Mouse (Mus musculus): ENCODE results near the gene Rasal2. TPM values are rescaled to one million over a fixed set of nuclear protein-coding genes. Genes with fewer than 3 reads are reported as not detected.
"Not testable (repeated sequence)": the region's sequence is repeated elsewhere in the genome, so short reads cannot be mapped to it uniquely, and the experiment has no call there.

The Rasal2 gene
- polyA plus RNA-seq, 1 experiment = 13.7 TPM

DNA sequence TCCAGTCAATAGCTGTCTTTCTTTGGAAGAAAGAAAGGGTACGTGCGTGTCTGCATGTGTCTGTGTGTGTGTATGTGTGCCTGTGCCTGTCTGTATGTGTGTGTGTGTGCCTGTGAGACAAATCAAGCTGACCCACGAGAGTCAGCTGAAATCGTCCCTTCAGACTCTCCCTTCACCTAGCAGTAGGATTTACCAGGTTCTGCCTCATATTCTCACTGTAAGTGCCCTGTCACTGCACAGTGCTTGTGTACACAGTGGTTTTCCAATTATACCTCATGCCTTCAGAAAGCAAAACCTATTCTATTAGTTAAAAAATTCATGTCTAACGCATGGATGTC lies 168.0 kb downstream of the Rasal2 start:
- Histone ChIP-seq H3K27ac (ENCODE audit: control insufficient read depth, insufficient read depth, low read depth, low read length) (no peak overlapping the region), H3K36me3 (ENCODE audit: control insufficient read depth, insufficient read depth, low read length) (no peaks in the 10 kb centered on the region), H3K4me3 (ENCODE audit: control insufficient read depth, low read depth, low read length) (no peak overlapping the region), H3K27me3 (ENCODE audit: control insufficient read depth, insufficient read depth, low read length) (no peaks in the 10 kb centered on the region), H3K4me1 (ENCODE audit: control insufficient read depth, insufficient read depth, low read length) (no peaks in the 10 kb centered on the region)
- no peak for TF ChIP-seq POLR2A (IDR thresholded peaks at IDR 0.05; ENCODE audit: control insufficient read depth, low read depth, low read length)
- TF ChIP-seq CTCF (IDR thresholded peaks at IDR 0.05; ENCODE audit: control insufficient read depth, insufficient read depth, insufficient replicate concordance, low read depth, low read length) = no peak

DNA sequence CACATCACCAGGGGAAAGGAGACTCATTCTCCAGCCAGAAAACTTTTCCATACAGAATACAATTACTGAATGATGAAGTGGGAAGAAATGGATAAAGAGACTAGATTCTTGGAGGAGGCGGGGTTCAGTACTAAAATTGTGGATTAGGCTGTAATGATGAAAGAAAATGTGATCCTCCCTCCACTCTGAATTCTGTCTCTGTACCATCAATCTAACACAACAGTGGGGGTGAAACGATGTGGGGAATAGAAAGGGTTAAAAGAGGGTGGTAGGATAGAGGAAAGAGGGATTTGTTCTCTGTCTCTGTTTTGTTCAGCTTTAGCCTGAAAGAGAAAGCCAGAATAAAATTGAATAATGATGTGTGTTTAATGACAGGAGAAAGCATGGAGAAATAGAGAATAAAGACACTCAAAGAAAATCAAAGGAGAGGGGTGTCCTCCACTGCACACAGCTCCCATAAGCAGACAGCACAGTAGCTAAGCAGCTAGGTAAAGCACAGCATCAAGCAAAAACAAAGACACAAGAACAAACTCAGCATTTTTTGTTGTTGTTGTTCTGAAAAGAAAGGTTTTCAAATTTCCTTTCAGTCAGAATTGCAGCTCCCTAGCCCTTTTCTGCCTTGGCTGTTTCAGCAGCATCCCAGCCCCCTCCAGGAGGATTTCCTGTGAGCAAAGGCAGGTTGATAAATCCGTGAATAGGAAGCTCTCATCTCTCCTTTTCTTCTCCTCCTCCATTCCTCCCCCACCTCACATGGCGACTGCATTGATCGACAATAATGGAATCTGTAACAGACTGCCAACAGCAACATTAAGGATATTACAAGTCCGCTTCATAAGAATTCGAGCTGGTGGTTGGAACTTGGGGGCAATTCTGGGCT lies 168.6 kb downstream of the Rasal2 start:
- H3K36me3 ChIP-seq (ENCODE audit: control insufficient read depth, insufficient read depth, low read length) = no peaks in the 10 kb centered on the region
- no peaks in the 10 kb centered on the region for H3K4me1 ChIP-seq (ENCODE audit: control insufficient read depth, insufficient read depth, low read length)
- no peak overlapping the region for H3K4me3 ChIP-seq (ENCODE audit: control insufficient read depth, low read depth, low read length)
- H3K27me3 ChIP-seq (ENCODE audit: control insufficient read depth, insufficient read depth, low read length) = no peaks in the 10 kb centered on the region
- H3K27ac ChIP-seq (ENCODE audit: control insufficient read depth, insufficient read depth, low read depth, low read length) = no peak overlapping the region
- TF ChIP-seq POLR2A (IDR thresholded peaks at IDR 0.05; ENCODE audit: control insufficient read depth, low read depth, low read length) (no peak), CTCF (IDR thresholded peaks at IDR 0.05; ENCODE audit: control insufficient read depth, insufficient read depth, insufficient replicate concordance, low read depth, low read length) (no peak)

DNA sequence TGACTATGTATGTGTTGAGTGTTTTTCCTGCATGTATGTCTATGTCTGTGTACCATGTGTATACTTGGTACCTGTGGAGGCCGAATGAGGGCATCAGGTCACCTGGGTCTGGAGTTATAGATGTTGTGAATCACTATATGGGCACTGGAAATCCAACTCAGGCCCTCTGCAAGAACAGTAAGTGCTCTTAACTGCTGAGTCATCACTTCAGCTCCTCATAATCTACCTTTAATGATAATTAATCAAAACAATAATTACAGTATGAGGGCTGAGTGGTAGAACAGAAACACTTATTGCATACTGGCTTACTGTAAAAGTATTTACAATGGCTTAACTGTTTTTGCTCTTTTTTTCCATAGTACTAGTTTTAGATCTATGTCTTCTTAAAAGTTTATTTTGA lies 172.7 kb downstream of the Rasal2 start:
- Histone ChIP-seq H3K27ac (ENCODE audit: control insufficient read depth, insufficient read depth, low read depth, low read length) (no peak overlapping the region), H3K27me3 (ENCODE audit: control insufficient read depth, insufficient read depth, low read length) (no peaks in the 10 kb centered on the region), H3K36me3 (ENCODE audit: control insufficient read depth, insufficient read depth, low read length) (no peaks in the 10 kb centered on the region), H3K4me1 (ENCODE audit: control insufficient read depth, insufficient read depth, low read length) (no peaks in the 10 kb centered on the region), H3K4me3 (ENCODE audit: control insufficient read depth, low read depth, low read length) (no peak overlapping the region)
- no peak for TF ChIP-seq POLR2A (IDR thresholded peaks at IDR 0.05; ENCODE audit: control insufficient read depth, low read depth, low read length)
- no peak for TF ChIP-seq CTCF (IDR thresholded peaks at IDR 0.05; ENCODE audit: control insufficient read depth, insufficient read depth, insufficient replicate concordance, low read depth, low read length)

DNA sequence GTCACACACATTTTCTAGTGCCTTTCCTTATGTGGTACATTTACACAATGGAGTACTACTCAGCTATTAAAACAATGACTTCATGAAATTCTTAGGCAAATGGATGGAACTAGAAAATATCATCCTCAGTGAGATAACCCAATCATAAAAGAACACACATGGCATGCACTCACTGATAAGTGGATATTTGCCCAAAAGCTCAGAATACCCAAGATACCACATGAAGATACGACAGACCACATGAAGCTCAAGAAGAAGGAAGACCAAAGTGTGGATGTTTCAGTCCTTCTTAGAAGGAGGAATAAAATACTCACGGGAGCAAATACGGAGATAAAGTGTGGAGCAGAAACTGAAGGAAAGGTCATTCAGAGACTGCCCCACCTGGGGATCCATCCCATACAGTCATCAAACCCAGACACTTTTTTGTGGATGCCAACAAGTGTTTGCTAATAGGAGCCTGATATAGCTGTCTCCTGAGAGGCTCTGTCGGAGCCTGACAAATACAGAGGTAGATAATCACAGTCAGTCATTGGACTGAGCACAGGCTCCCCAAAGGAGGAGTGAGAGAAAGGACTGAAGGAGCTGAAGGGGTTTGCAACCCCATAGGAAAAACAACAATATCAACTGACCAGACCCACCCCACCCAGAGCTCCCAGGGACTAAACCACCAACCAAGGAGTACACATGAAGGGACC lies 175.6 kb downstream of the Rasal2 start:
- H3K36me3 ChIP-seq (ENCODE audit: control insufficient read depth, insufficient read depth, low read length); H3K27me3 ChIP-seq (ENCODE audit: control insufficient read depth, insufficient read depth, low read length); H3K27ac ChIP-seq (ENCODE audit: control insufficient read depth, insufficient read depth, low read depth, low read length); H3K4me3 ChIP-seq (ENCODE audit: control insufficient read depth, low read depth, low read length); H3K4me1 ChIP-seq (ENCODE audit: control insufficient read depth, insufficient read depth, low read length): not testable (repeated sequence)

DNA sequence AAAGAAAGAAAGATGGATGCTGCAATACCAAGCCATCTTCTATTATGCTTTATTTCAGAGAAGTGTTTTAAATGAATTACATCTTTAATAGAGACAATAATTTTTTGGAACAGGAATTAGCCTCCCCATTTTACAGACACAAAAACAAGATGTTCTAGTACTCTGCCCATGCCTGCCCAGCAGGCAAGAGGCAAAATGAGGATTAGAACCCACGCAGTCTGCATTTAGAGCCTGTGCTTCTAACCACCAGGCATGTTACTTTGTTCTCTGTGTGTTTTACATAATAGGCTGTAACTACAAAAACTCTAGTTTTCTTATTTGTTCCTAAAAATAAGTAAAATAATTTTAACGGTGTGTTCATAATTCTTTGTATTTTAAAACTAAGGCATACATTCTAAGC lies 178.9 kb downstream of the Rasal2 start:
- H3K4me3 ChIP-seq (ENCODE audit: control insufficient read depth, low read depth, low read length) = no peak overlapping the region
- TF ChIP-seq CTCF (IDR thresholded peaks at IDR 0.05; ENCODE audit: control insufficient read depth, insufficient read depth, insufficient replicate concordance, low read depth, low read length) (no peak), POLR2A (IDR thresholded peaks at IDR 0.05; ENCODE audit: control insufficient read depth, low read depth, low read length) (no peak)
- no peaks in the 10 kb centered on the region for H3K27me3 ChIP-seq (ENCODE audit: control insufficient read depth, insufficient read depth, low read length)
- H3K36me3 ChIP-seq (ENCODE audit: control insufficient read depth, insufficient read depth, low read length) = no peaks in the 10 kb centered on the region
- H3K27ac ChIP-seq (ENCODE audit: control insufficient read depth, insufficient read depth, low read depth, low read length) = no peak overlapping the region
- H3K4me1 ChIP-seq (ENCODE audit: control insufficient read depth, insufficient read depth, low read length) = no peaks in the 10 kb centered on the region

DNA sequence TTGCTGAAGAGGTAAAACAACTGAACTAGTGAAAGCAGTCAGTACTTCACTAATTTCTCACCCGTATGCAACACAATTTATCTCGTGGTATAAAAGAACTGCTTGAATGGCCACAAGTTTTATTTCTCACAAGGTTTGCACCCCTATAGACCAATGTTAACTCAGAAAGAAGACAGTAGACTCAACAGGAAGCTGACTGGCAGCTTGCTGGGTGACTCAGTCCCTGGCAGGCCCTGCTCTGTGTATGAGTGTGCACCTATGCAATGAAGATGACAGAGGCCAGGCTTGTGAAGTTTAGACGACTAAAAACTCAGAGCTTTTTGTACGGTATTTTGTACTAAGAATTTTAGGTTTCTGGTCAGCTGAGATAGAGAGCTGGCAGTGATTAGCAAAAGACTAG lies 180.0 kb downstream of the Rasal2 start:
- TF ChIP-seq CTCF (IDR thresholded peaks at IDR 0.05; ENCODE audit: control insufficient read depth, insufficient read depth, insufficient replicate concordance, low read depth, low read length) (no peak), POLR2A (IDR thresholded peaks at IDR 0.05; ENCODE audit: control insufficient read depth, low read depth, low read length) (no peak)
- no peak overlapping the region for H3K27ac ChIP-seq (ENCODE audit: control insufficient read depth, insufficient read depth, low read depth, low read length)
- no peak overlapping the region for H3K4me3 ChIP-seq (ENCODE audit: control insufficient read depth, low read depth, low read length)
- no peaks in the 10 kb centered on the region for H3K36me3 ChIP-seq (ENCODE audit: control insufficient read depth, insufficient read depth, low read length)
- no peaks in the 10 kb centered on the region for H3K27me3 ChIP-seq (ENCODE audit: control insufficient read depth, insufficient read depth, low read length)
- H3K4me1 ChIP-seq (ENCODE audit: control insufficient read depth, insufficient read depth, low read length) = no peaks in the 10 kb centered on the region

DNA sequence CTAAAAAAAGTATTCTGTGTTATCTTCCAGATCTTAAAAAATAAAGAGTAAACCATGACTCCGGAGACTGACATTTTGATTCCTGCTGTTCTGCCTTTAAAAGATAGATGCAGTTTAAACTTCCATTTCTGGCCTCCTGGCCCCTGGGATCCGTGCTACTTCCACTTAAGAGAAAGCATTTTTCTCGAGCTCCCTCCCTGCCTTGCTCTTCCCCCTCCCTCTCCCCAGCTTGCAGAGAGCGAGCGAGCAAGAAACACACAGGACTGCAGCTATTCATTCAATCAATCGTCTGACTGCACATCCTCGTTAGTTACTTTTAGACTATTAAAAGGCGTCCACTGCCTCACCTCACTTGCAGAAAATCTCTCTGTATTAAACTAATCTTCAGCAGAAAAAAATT lies 181.4 kb downstream of the Rasal2 start:
- no peak overlapping the region for H3K27ac ChIP-seq (ENCODE audit: control insufficient read depth, insufficient read depth, low read depth, low read length)
- TF ChIP-seq POLR2A (IDR thresholded peaks at IDR 0.05; ENCODE audit: control insufficient read depth, low read depth, low read length) = no peak
- no peak for TF ChIP-seq CTCF (IDR thresholded peaks at IDR 0.05; ENCODE audit: control insufficient read depth, insufficient read depth, insufficient replicate concordance, low read depth, low read length)
- H3K36me3 ChIP-seq (ENCODE audit: control insufficient read depth, insufficient read depth, low read length) = no peaks in the 10 kb centered on the region
- no peaks in the 10 kb centered on the region for H3K27me3 ChIP-seq (ENCODE audit: control insufficient read depth, insufficient read depth, low read length)
- no peak overlapping the region for H3K4me3 ChIP-seq (ENCODE audit: control insufficient read depth, low read depth, low read length)
- no peaks in the 10 kb centered on the region for H3K4me1 ChIP-seq (ENCODE audit: control insufficient read depth, insufficient read depth, low read length)
